Mouse (Mus musculus) thymus, postnatal 10 days (tissue): ENCODE measurements at regions not wholly inside any gene's neighbourhood (a gene's known extent, or its start where the extent isn't known, plus 50 kb on each side); places are given as distances from the start of the nearest gene placed in this dataset.

Source experiments
- DNase-seq, 2 experiments: peaks; one replicate each; pipeline ENCODE4 v3.0.0; 2021; ENCODE audit warnings: low spot score in 2 of 2

DNA sequence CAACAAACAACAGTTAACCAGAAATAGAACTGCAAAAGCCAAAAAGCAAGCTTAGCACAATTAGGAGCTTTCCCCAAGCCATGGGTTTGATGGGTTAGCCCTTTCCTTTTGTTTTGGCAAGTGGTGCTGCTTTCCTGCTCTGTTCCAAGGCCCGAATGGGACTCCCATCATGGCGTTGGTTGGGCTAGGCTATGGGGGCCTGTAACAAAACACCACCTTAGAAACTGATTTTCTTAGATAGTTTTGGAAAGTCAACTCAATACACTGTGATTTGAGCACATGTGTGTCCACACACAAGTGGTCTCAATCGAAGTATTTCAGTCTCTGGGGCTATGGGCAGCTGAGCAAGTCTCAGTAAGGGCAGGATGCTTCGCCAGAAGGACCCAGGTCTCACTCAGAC is 470.5 kb upstream of the Kif2a start:
- no peak for DNase-seq

DNA sequence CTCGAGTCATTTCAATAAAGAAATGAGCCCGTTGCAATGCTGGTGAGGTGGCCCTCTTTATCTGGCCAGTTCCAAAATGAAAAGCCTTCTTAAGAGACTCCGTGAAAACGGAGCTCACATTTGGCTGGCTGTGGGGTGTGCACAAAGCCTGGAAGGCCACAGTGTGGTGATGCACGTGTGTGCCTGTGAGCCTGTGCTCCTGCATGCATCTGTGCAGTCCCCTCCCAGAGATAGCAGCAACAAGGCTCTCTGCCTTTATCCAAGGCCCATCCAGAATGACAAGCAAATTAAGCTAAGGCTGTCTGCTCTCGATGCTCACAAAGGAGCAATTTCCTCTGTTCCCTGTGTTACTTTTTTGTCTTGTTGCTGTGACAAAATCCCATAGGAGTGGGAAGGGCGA is 469.5 kb upstream of the Kif2a start:
- DNase-seq = no peak

DNA sequence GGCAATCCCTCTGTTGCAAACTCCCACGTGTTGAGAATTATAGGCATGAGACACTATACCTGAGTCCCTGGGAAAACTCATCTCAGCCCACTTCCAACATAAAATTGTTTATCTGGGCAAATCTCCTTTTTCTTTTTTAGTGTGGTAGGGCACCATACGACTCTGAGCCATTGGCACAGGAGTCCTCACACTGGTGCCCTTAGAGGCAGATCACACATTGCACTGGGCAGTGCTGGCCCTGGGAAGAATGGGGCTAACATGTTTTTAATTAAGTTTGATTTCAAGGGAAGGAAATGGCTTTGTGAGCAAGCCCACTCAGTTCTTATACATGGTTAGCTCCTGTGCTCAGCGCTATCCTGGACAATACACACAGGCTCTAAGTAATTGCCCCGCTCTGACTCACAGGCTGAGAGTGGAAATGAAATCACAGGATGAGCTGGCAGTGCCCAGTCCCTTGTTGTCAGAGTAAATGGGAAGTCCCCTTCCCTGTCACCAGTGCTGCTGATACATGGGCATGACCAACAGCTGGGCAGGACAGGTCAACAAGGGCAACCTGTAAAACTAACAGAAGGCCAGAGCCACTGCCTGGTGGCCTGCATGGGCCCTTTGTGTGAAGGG is 463.6 kb upstream of the Kif2a start:
- no peak for DNase-seq

DNA sequence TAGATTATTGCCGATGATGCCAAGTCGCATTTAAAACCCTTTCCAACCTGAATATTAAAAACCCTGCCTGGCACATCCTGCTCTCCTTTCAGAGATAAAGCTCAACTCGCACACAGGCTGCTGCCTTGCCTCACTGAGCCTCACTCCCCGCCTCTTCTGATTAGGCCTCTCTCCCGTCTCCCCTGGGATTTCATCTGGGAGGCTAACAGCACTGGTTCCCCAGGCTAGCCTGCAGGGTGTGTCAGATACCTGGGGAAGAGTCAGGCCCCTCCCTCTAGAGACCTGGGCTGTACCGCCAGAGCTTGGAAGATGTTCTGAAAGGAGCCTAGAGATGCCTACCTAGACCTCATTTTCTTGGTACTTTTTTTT is 462.7 kb upstream of the Kif2a start:
- no peak for DNase-seq

DNA sequence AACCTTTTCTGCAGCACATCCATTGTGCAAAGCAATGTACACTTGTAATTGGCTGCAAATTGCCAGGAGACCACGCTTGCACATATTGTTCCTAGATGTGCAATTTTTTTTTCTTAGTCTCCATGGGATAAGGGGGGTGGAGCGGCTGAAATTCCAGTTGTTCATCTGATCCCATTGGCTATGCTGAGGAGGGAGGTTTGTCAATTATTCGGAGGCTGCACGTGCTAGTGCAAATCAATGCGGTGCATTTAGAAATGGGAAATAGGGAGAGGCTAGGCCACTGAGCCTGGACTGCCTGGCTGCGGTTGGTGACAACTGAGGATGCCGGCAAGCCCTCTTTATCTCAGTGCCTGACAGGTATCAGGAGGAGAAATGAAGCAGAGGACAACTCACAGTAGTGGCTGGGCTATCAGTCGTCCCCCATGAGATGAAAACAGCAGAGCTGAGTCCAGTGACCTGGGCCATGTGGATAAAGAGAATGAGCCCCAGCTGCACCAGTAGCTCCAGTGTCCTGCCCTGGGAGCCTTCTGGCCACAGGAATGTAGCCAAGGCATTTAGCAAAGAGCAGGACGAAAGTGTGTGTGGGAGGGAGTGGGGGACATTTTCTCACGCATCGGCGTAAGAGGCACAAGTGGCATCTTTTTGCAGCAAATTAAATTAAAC is 462.2 kb upstream of the Kif2a start:
- DNase-seq = no peak

DNA sequence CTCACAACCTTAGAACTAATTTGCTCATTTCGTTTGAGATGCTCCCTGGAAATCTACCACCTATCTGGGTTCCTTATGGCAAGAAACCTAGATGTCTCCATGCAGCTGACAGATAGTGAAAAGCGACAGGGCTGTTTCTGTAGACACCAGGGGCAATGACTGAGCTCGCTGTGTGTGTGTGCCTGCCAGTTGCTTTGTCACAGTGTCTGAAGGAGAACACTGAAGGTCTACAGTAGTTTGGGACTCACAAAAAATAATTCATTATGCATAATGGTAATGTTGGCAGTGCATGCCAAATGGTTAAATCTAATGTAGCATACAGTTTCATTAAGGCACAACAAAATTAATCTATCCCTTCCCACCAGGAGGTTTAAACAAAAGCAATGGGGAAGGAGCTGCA is 453.2 kb upstream of the Kif2a start:
- no peak for DNase-seq

DNA sequence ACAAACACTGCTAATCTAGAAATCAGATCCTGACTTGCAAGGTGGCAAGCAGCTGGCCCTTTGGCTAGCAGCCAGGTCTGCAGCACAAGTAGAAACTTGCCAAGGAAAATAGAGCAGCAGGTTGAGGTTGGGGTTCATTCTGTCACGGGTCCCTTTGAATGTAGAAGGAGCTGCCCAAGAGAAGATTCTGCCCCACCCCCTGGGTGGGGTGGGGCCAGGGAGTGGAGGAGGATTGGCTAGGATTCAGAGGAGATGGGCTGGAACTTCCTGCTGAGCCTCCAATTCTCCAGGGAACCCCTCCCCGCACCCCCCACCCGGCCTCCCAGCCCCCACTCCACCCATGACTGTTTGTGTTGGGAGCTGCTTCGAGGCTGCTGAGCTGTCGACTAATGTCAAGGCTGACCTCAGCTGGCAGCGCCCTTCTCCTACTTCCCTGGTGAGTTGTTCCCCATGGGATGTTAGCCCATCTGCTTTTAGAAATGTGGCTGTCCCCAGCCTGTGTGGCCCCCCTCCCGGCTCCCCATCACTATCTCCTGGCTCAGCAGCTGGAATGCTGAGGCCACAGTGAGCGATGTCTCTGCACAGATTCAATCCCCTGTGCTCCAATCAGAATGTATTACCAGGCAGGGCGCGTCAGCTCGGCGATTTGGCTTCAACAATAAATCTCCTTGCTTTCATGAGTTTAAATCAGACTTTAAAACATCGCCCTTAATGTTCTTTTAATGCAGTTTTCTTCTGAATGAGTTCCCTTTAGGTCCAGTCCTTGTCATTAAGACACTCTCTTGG is 447.8 kb upstream of the Kif2a start:
- no peak for DNase-seq

DNA sequence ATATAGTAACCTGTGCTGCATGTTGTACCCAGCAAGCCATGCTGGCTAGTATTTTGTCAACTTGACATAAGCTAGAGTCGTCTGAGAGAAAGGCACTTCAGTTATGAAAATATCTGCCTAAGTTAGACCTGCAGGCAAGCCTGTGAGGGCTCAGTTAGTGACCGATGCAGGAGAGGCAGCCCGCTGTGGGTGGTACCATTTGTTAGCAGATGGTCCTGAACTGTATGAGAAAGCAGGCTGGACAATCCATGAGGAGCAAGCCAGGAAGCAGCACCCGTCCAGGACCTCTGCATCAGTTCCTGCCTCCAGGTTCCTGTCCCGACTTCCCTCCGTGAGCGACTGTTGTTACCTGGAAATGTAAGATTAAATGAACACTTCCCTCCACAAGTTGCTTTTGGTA is 440.9 kb upstream of the Kif2a start:
- DNase-seq = no peak

DNA sequence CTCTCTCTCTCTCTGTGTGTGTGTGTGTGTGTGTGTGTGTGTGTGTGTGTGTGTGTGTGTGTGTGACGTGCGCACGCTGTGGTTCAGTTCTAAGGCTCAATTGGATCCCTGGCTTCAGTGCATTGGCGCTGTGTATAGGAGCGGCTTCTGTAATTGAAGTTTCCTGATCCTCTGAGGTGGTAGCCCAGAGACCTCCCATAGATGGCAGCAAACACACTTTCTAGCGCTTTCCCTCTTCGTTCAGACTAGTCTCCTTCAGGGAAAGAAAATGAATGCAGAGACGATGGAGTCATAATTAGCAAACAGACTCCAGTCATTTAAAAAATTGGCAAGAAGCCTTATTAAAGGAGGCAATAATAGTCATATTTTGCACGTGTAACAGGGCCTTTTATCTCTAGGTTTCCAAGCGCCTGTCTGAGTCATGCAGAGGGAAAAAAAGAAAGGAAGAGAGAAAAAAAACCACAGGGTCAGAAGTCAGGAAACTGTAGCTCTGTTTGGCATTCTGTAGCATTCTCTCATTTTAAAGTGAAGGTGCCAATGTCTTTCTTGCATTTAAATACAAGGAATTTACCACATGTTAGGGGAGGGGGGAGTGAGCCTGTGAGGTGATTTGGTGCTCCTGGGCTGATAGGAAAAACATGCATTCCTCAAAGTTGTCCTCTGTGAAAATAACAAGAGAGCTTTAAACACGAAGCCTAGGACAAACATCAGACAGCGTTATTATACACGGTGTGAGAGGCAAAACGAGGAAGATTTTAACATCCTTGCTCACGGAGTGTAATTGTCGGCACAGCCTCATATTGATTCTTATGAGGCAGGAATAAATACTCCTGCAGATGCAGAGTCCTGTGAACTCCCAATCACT is 439.4 kb upstream of the Kif2a start:
- DNase-seq = peak; percentile 13 to 57

DNA sequence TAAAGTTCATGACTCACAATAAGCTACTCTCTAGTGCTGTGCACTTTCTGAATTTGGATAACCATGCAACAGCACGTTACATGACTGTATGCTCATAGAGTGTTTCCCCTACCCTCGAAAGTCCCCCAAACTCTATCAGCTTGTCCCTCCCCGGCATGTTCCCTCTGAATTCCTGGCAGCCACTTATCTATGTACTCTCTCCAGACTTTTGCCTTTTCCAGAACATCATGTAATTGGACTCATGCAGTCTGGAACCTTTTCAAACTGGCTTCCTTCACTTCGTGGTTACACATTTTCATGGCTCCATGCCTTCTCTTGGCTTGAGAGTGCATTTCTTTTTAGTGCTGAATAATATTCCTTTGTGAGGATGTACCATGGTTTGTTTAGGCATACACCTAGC is 436.8 kb upstream of the Kif2a start:
- DNase-seq = no peak

DNA sequence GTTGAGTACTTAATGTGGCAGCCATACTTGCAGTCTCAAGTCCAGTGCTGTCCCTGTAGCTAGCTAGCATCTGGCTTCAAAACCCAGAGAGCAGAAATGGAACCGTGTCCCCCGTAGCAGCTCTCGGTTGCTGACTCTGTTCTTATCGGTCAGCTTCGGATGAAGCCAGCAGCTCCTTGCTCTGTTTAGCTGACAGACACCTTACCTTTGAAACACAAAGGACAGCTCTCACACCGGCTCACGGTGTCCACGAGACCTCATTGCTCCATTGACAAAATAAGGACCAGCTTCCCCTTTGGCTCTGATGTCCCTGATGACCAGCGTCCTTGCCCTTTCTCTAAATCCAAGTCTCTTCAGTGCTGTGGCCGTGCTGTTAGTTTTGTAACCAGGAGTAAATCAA is 435.3 kb upstream of the Kif2a start:
- DNase-seq = no peak

DNA sequence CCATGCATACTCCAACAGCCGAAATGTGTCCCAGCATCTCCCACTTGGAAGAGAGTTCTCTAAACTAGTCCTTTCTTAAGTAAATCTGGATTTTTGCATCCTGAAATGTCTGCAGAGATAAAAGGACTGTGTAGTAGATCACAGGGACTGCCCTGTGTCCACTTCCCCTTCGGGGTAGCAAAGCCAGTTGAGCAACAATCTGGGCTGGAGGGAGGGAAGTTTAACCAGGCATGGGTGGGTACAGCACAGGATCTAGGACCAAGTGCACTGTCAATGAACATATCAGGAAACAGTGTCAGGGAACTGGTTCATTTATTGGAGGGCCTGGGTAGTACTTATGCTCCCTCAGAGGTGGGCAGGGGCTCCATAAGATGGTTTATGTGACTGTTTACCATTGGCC is 434.5 kb upstream of the Kif2a start:
- DNase-seq = no peak

DNA sequence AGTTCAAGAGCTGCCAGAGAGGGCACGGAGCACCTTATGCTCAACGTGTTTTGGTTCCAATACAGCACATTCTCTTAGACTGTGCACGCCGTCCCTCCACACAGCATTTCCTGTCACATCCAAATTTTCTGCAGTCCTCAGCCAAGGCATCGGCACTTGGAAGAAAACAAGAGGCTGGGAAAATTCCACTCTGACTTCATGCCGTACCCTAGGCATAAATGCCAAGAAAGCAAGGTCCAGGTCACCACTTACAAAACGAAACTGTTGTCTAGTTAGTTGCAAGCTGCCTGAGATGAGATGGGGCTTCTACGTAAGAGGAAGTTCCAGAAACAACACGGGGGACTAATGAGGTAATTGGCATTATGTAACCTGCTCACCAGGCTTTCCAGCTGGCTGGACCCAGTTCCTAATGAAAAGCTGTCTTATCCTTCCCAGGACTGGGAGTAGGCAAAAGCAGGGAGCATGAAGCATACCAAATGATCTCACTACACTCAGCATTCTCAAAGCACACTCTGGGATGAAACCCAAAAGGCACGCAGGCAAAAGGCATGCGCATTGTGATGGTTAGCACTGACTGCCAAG is 427.8 kb upstream of the Kif2a start:
- no peak for DNase-seq

DNA sequence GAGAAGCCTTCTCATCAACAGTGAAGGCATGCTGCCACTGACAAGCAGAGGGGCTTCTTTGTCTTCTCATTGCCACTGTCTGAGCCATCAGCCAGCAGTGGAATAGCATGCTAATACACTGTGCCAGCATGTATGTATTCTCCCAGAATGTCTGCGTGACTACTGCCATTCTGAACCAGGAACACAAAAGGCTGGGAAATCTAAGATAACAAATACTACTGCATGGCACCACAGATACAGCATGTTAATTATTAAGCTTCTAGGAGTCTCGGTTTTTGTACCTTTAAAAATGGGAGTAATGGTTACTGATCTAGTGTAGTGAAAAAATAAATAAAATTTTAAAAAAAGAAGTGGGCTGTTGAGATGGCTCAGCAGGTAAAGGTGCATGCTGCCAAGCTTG is 425.9 kb upstream of the Kif2a start:
- DNase-seq = no peak

DNA sequence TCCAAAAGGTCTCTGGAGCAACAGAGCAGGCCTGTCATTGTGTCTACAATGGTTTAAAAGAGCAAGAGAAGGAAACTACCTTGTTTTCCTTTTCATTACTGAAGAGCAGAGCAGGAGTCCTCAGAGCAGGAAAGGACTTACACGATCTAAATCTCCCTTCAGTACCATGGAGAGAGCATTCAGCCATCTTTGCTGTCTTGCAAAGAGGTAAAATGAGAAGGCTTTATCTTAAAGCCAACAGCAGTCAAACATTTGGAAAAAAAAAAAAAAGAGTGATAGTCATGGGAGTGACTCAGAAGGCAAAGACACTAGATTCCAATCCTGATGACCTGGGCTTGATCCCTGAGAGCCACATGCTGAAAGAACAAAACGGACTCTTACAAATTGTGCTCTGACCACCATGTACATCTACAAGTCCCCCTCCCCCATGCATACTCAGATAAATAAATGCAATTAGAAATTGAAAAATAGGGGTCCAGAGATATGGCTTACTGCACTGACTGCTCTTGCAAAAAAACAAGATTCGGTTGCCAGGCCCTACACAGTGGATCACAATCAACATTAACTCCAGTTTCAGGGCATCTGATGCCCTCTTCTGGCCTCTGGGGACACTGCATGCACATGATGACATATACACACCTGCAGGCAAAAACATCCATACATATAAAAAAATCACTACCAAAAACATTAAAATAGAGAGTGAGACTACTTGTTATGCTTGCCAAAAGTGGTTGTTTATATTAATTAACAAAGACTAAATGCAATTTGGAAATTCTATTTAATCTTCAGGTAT is 397.6 kb upstream of the Kif2a start:
- DNase-seq = no peak

DNA sequence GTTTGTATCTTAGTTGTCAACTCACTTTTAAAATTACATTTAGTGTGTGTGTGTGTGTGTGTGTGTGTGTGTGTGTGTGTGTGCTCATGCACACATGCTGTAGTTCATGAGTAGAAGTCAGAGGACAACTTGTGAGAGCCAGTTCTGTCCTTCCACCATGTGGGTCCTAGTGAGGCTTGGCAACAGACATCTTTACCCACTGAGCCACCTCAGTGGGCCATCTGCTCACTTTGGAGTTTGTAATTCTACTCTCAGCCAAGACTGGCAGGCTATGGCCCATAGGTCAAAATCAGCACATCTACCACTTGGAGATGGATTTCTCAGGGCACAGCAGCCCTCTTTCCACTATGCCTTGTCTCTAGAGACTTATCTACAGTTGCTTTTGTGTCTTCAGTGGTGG is 388.3 kb upstream of the Kif2a start:
- no peak for DNase-seq

DNA sequence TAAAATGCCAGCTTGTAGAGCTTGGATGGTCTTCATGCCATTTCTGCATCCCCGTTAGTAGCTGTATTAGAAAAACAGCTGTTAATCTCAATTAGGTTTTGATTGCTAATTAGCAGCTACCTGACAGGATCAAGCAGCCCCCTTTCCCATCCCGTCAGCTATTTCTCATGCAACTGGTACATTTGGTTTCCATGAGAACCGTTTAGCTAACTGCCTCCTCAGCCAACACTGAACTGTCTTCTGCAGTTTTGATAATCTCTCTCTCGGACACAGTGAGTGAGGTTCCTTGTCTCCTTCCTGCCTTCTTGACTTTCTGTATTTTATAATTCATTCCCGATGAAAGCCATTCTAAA is 385.7 kb upstream of the Kif2a start:
- DNase-seq = no peak

DNA sequence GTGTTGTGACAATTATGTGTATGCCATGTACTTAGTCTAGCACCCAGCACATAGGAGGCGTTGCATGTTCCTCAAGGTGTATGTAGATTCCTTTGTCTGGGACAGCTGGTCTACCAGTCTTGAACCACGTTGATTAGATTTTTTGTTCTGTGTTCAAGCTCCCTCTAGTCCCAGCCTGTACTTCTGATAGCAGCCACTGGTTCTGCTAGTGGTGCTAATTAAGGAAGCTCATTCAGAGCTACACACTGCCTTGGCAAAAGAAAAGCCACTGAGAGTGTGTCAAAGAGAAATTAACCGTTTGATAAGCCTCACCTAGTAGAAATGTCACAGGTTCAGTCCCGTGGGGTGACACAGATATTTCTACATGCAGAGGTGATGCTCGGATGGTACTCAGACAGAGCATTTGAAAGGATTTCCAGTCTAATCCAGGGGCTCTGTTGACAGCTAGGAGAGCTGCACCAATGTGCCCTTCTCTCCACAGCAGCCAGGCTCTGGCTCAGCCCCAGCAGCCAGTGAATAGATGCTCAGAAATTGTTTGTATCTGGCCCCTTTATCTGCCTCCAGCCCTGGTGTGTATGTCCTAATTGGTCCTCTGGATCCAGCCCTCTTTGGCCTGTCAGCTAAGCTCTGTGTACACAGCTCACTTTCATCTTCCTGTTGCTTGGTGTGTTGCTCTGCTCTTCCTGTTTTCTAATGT is 385.2 kb upstream of the Kif2a start:
- no peak for DNase-seq

DNA sequence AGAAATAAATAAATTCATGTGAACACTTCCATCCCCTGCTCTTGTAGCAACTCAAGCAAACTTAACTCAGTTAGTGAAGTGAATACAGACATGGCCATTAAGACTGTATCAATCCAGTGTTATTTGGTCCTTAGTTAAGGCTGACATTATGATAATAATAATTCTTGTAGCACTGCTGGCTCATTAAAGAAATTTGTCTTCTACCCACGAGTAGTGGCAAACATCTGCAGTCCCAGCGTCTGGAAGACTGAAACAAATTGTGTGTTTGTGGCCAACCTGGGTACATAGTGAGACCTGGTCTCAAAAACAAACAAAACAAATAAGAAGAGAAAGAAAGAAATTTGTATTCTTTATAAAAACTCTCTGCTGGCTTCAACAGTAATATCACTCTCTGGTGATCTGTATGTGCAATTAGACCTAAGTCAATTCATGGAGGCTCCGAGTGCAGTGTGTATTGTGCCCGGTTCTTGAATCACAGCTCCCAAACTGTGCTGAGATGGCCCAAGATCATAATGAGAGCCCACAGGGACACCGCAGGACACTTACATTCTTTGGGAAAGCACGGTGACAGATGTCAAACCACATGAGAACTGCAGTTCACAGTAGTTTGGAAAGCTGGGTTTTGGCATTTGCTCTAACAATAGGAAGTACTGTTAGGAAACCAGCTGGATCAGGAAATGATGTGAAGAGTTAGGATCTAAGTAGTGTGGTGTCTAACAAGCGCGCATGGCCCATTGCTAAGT is 376.9 kb upstream of the Kif2a start:
- DNase-seq = no peak

DNA sequence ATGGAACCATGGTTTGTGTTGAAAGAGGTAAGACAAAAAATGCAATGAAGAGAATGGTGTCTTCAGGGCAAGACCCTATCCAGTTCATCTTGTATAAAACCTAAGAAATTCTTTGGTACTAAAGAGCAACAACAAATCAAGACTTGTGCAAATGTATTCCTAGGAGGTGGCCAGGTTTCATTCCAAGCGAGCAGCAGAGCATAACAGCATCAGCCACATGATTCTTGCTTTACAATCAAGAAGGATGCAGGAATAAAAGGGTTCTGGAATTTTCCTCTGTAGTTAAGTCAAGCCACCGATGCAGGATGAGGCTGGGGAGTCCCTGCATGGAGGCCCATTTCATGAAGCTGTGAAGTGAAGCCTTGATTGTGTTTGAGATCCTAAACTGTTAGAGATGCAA is 374.1 kb upstream of the Kif2a start:
- DNase-seq = no peak
